Mouse (Mus musculus) CH12.LX (cell line): ENCODE measurements around the gene Ddx41. TPM values are rescaled to one million over a fixed set of nuclear protein-coding genes. Genes with fewer than 3 reads are reported as not detected.

Experiments
- DNase-seq: peaks from one replicate; pipeline ENCODE4 v3.0.0-alpha.2; 2013; ENCODE audit errors: extremely low read depth
- H3K27ac ChIP-seq: 2 replicates; pipeline ENCODE4 v1.5.1; 2012; ENCODE audit warnings: low read depth, mild to moderate bottlenecking, control low read depth, moderate library complexity; ENCODE audit not compliant: insufficient read depth
- H3K27me3 ChIP-seq: replicated peaks from 2 replicates; pipeline ENCODE3; 2012; ENCODE audit warnings: inconsistent platforms
- H3K36me3 ChIP-seq, 2 experiments: replicated peaks in 1 of 2; 2 replicates each; pipeline versions ENCODE3 to v1.6.1; 2012; ENCODE audit warnings: inconsistent platforms in 1 of 2, low read length in 1 of 2, mild to moderate bottlenecking in 1 of 2, mixed read lengths in 1 of 2, moderate library complexity in 1 of 2; ENCODE audit not compliant: control insufficient read depth in 1 of 2, insufficient read depth in 1 of 2
- H3K4me1 ChIP-seq, 2 experiments: 2 replicates each; pipeline ENCODE4 v1.6.1; 2012; ENCODE audit warnings: inconsistent platforms in 1 of 2, moderate library complexity in 1 of 2; ENCODE audit not compliant: insufficient read depth in 2 of 2, control insufficient read depth in 1 of 2
- H3K4me2 ChIP-seq: 2 replicates; pipeline ENCODE4 v1.6.1; 2012; ENCODE audit warnings: low read depth, mild to moderate bottlenecking, control low read depth; ENCODE audit not compliant: poor library complexity, insufficient read depth, severe bottlenecking
- H3K4me3 ChIP-seq, 3 experiments: fragments of 150-350 bp in 1 of 3; sonication (generic) in 1 of 3; replicated peaks in 1 of 3; 2 replicates each; pipeline versions ENCODE3 to v1.5.1; 2011 to 2012; ENCODE audit warnings: low read depth in 2 of 3, low read length in 2 of 3, mild to moderate bottlenecking in 2 of 3, moderate library complexity in 2 of 3, control low read depth in 1 of 3, improper control_type of control experiment in 1 of 3, inconsistent platforms in 1 of 3, mixed read lengths in 1 of 3; ENCODE audit not compliant: poor library complexity in 1 of 3
- H3K79me2 ChIP-seq: replicated peaks from 2 replicates; pipeline ENCODE4 v1.6.1; 2012; ENCODE audit warnings: mild to moderate bottlenecking, moderate library complexity; ENCODE audit not compliant: control insufficient read depth, poor library complexity, insufficient read depth, severe bottlenecking; ENCODE audit errors: extremely low read depth
- H3K9ac ChIP-seq: 2 replicates; pipeline ENCODE4 v1.6.1; 2012; ENCODE audit warnings: low read depth, mild to moderate bottlenecking, control low read depth, moderate library complexity; ENCODE audit not compliant: insufficient read depth
- H3K9me3 ChIP-seq: replicated peaks from 2 replicates; pipeline ENCODE3; 2012; ENCODE audit warnings: low read length, inconsistent platforms, mixed read lengths
- CHD2 ChIP-seq: IDR thresholded peaks from 2 replicates; pipeline ENCODE4 v1.6.1; 2011; ENCODE audit warnings: low read length, improper control_type of control experiment
- EP300 ChIP-seq: IDR thresholded peaks from 2 replicates; pipeline ENCODE4 v1.6.1; 2011; ENCODE audit warnings: low read length, improper control_type of control experiment
- HCFC1 ChIP-seq: IDR thresholded peaks from 2 replicates; pipeline ENCODE4 v1.6.1; 2012; ENCODE audit warnings: low read depth, mild to moderate bottlenecking, inconsistent platforms, low read length, improper control_type of control experiment
- IRF4 ChIP-seq: IDR thresholded peaks from 2 replicates; pipeline ENCODE4 v1.6.1; 2014; ENCODE audit warnings: low read depth, mild to moderate bottlenecking, inconsistent platforms, low read length, improper control_type of control experiment
- JUN ChIP-seq: IDR thresholded peaks from 2 replicates; pipeline ENCODE4 v1.6.1; 2011; ENCODE audit warnings: low read depth, mild to moderate bottlenecking, low read length, improper control_type of control experiment, moderate library complexity; ENCODE audit not compliant: insufficient read depth
- KAT2A ChIP-seq: IDR thresholded peaks from 2 replicates; pipeline ENCODE4 v1.6.1; 2012; ENCODE audit warnings: low read length, improper control_type of control experiment, inconsistent platforms; ENCODE audit not compliant: insufficient replicate concordance
- MAFK ChIP-seq: IDR thresholded peaks from 2 replicates; pipeline ENCODE4 v1.6.1; 2011; ENCODE audit warnings: low read length, improper control_type of control experiment; ENCODE audit not compliant: insufficient replicate concordance
- MAX ChIP-seq: IDR thresholded peaks from 2 replicates; pipeline ENCODE4 v1.6.1; 2011; ENCODE audit warnings: low read length, improper control_type of control experiment
- MAZ ChIP-seq: IDR thresholded peaks from 2 replicates; pipeline ENCODE4 v1.6.1; 2012; ENCODE audit warnings: low read depth, mild to moderate bottlenecking, inconsistent platforms, low read length, improper control_type of control experiment, moderate library complexity
- NELFE ChIP-seq: IDR thresholded peaks from 2 replicates; pipeline ENCODE4 v1.6.1; 2011; ENCODE audit warnings: low read depth, low read length, improper control_type of control experiment
- NRF1 ChIP-seq: IDR thresholded peaks from 2 replicates; pipeline ENCODE4 v1.6.1; 2014; ENCODE audit warnings: low read depth, mild to moderate bottlenecking, inconsistent platforms, low read length, improper control_type of control experiment, moderate library complexity
- PAX5 ChIP-seq: IDR thresholded peaks from 2 replicates; pipeline ENCODE4 v1.6.1; 2012; ENCODE audit warnings: low read length, inconsistent platforms, mixed read lengths
- RCOR1 ChIP-seq: conservative IDR thresholded peaks from 2 replicates; pipeline ENCODE4 v1.6.1; 2012; ENCODE audit warnings: low read depth, mild to moderate bottlenecking, inconsistent platforms, low read length, improper control_type of control experiment
- SMC3 ChIP-seq: IDR thresholded peaks from 2 replicates; pipeline ENCODE4 v1.6.1; 2011; ENCODE audit warnings: low read depth, low read length, improper control_type of control experiment
- TCF12 ChIP-seq: IDR thresholded peaks from 2 replicates; pipeline ENCODE4 v1.6.1; 2014; ENCODE audit warnings: low read depth, mild to moderate bottlenecking, inconsistent platforms, low read length, improper control_type of control experiment
- UBTF ChIP-seq: IDR thresholded peaks from 2 replicates; pipeline ENCODE4 v1.6.1; 2012; ENCODE audit warnings: low read depth, mild to moderate bottlenecking, inconsistent platforms, low read length, improper control_type of control experiment, moderate library complexity
- USF1 ChIP-seq: IDR thresholded peaks from 2 replicates; pipeline ENCODE4 v1.6.1; 2014; ENCODE audit warnings: low read depth, mild to moderate bottlenecking, inconsistent platforms, low read length, improper control_type of control experiment
- ZC3H11A ChIP-seq: IDR thresholded peaks from 2 replicates; pipeline ENCODE4 v1.6.1; 2012; ENCODE audit warnings: low read depth, mild to moderate bottlenecking, inconsistent platforms, low read length, improper control_type of control experiment
- ZMIZ1 ChIP-seq: IDR thresholded peaks from 2 replicates; pipeline ENCODE4 v1.6.1; 2012; ENCODE audit warnings: low read depth, mild to moderate bottlenecking, inconsistent platforms, low read length, improper control_type of control experiment
- ZNF384 ChIP-seq: IDR thresholded peaks from 2 replicates; pipeline ENCODE4 v1.6.1; 2012; ENCODE audit warnings: low read depth, low read length, improper control_type of control experiment, inconsistent platforms
- dilution Hi-C: fragments of 300-500 bp; cut with MboI; formaldehyde crosslinking; loops from 2 replicates; pipeline ENCODE4 v1.14.3; 2020; ENCODE audit warnings: low sequenced_read_pairs; ENCODE audit not compliant: extremely low pct_unique_long_range_greater_than_20kb, extremely low pct_ligation_motif_present
- in situ Hi-C: fragments of 300-500 bp; cut with MboI; formaldehyde crosslinking; loops from 3 replicates; pipeline ENCODE4 v1.14.3; 2019; ENCODE audit warnings: low sequenced_read_pairs, low pct_ligation_motif_present, low pct_unique_long_range_greater_than_20kb, mixed read lengths
- polyA plus RNA-seq: library from polyadenylated mRNA; unstranded; fragments of >175 nt; gene quantifications from 2 replicates; pipeline ENCODE4 v1.2.1, GENCODE M21; 2012; ENCODE audit warnings: low read depth; ENCODE audit not compliant: insufficient read length
- total RNA-seq, 2 experiments: library from RNA; depleted of rRNA; stranded (reverse); fragments of 300-350 nt in 1 of 2; fragments of >200 nt in 1 of 2; gene quantifications; 2 replicates each; pipeline ENCODE4 v1.2.3; 2012 to 2014

Ddx41 gene
- total and polyA plus RNA-seq, 3 experiments: 56.6 to 107 (median 95.3) TPM

GRCm38 (mm10) chr13:55516955-55517354 is 19.5 kb downstream of the Ddx41 start (continued):
- TF ChIP-seq NRF1: no peak
- TF ChIP-seq TCF12: no peak
- no peak for TF ChIP-seq NELFE
- no peak for TF ChIP-seq USF1
- no peak for TF ChIP-seq MAFK
- TF ChIP-seq CHD2: no peak
- no peak for TF ChIP-seq HCFC1
- no peak for TF ChIP-seq JUN

GRCm38 (mm10) chr13:55513828-55514227 is 22.6 kb downstream of the Ddx41 start:
- H3K9me3 ChIP-seq: no peaks in the 10 kb centered on the region
- H3K4me3 ChIP-seq: peak overlapping the region; percentile 26 to 83 (median 81)
- no peak for TF ChIP-seq RCOR1
- TF ChIP-seq IRF4: no peak
- no peak for TF ChIP-seq ZNF384
- TF ChIP-seq MAX: no peak
- TF ChIP-seq UBTF: no peak
- TF ChIP-seq PAX5: no peak
- no peak for TF ChIP-seq TCF12
- no peak for TF ChIP-seq EP300
- TF ChIP-seq MAZ: no peak
- no peak for TF ChIP-seq ZC3H11A
- no peak for TF ChIP-seq ZMIZ1
- TF ChIP-seq KAT2A: no peak
- no peak for TF ChIP-seq SMC3
- no peak for TF ChIP-seq NELFE
- H3K9ac ChIP-seq: peak overlapping the region; percentile 29; the same call in 1 of the 2 replicates
- peaks cover 24 to 38% of the 10 kb centered on the region in 2 experiments for H3K4me1 ChIP-seq
- H3K4me2 ChIP-seq: peak overlapping the region; percentile 37; the same call in 1 of the 2 replicates
- H3K27me3 ChIP-seq: peaks cover 11% of the 10 kb centered on the region
- DNase-seq: no peak
- dilution Hi-C loops: no loop called here
- no peaks in the 10 kb centered on the region for H3K79me2 ChIP-seq
- in situ Hi-C loops: no loop called here
- no peak overlapping the region for H3K27ac ChIP-seq
- H3K36me3 ChIP-seq: peaks cover 4 to 17% of the 10 kb centered on the region in 2 experiments
